Mouse (Mus musculus): Measurements from ENCODE around the gene Cabin1. TPM values are rescaled to one million over a fixed set of nuclear protein-coding genes. Genes with fewer than 3 reads are reported as not detected.

Gene Cabin1
- polyA plus RNA-seq, 1 experiment from 2014 or later = 30.7 TPM

- Histone ChIP-seq H3K4me2 (ENCODE audit: low read depth, severe bottlenecking) (no peak overlapping the region), H3K36me3 (ENCODE audit: control insufficient read depth, insufficient read depth, low read length) (peaks cover 20% of the 10 kb centered on the region), H3K4me1 (ENCODE audit: control insufficient read depth, insufficient read depth, low read length) (peaks cover 6% of the 10 kb centered on the region), H3K27ac (replicated peaks; ENCODE audit: low read depth, low read length) (no peak overlapping the region), H3K9me3 (ENCODE audit: control insufficient read depth, low read length) (no peaks in the 10 kb centered on the region), H3K27me3 (ENCODE audit: control insufficient read depth, insufficient read depth, low read length) (no peaks in the 10 kb centered on the region), H3K4me3 (ENCODE audit: low read depth, low read length) (no peak overlapping the region), H3K9ac (ENCODE audit: low read length) (no peak overlapping the region)
- 93% methylated on average over 6 of the region's 6 CpGs for WGBS
- ATAC-seq (ENCODE audit: insufficient number of reproducible peaks, low FRiP score, low TSS enrichment, low read depth) (no peak), DNase-seq (ENCODE audit: low spot score) (no peak)
These were observed 116.0 kb downstream of the Cabin1 start for GRCm38 (mm10) chr10:75648091-75648490.

GRCm38 (mm10) chr10:75647362-75647761, 116.8 kb downstream of the Cabin1 start:
- ATAC-seq (ENCODE audit: insufficient number of reproducible peaks, low FRiP score, low TSS enrichment, low read depth) (no peak), DNase-seq (ENCODE audit: low spot score) (no peak)
- Histone ChIP-seq H3K27me3 (ENCODE audit: control insufficient read depth, insufficient read depth, low read length) (no peaks in the 10 kb centered on the region), H3K9ac (ENCODE audit: low read length) (no peak overlapping the region), H3K36me3 (ENCODE audit: control insufficient read depth, insufficient read depth, low read length) (peaks cover 13% of the 10 kb centered on the region), H3K4me2 (ENCODE audit: low read depth, severe bottlenecking) (no peak overlapping the region), H3K27ac (replicated peaks; ENCODE audit: low read depth, low read length) (no peak overlapping the region), H3K9me3 (ENCODE audit: control insufficient read depth, low read length) (no peaks in the 10 kb centered on the region), H3K4me1 (ENCODE audit: control insufficient read depth, insufficient read depth, low read length) (peaks cover 6% of the 10 kb centered on the region), H3K4me3 (ENCODE audit: low read depth, low read length) (no peak overlapping the region)
- WGBS = 89% methylated on average over 3 of the region's 3 CpGs

- H3K36me3 ChIP-seq (ENCODE audit: control insufficient read depth, insufficient read depth, low read length) = peaks cover 9% of the 10 kb centered on the region
- H3K9me3 ChIP-seq (ENCODE audit: control insufficient read depth, low read length) = no peaks in the 10 kb centered on the region
- 94% methylated on average over 6 of the region's 6 CpGs for WGBS
- no peak overlapping the region for H3K4me3 ChIP-seq (ENCODE audit: low read depth, low read length)
- DNase-seq (ENCODE audit: low spot score) (no peak), ATAC-seq (ENCODE audit: insufficient number of reproducible peaks, low FRiP score, low TSS enrichment, low read depth) (no peak)
- H3K4me2 ChIP-seq (ENCODE audit: low read depth, severe bottlenecking) = no peak overlapping the region
- no peak overlapping the region for H3K9ac ChIP-seq (ENCODE audit: low read length)
- no peak overlapping the region for H3K27ac ChIP-seq (replicated peaks; ENCODE audit: low read depth, low read length)
- H3K4me1 ChIP-seq (ENCODE audit: control insufficient read depth, insufficient read depth, low read length) = peaks cover 6% of the 10 kb centered on the region
- H3K27me3 ChIP-seq (ENCODE audit: control insufficient read depth, insufficient read depth, low read length) = no peaks in the 10 kb centered on the region
These were observed 117.7 kb downstream of the Cabin1 start for GRCm38 (mm10) chr10:75646406-75646805.

GRCm38 (mm10) chr10:75645616-75646015, 118.5 kb downstream of the Cabin1 start:
- Histone ChIP-seq H3K9me3 (ENCODE audit: control insufficient read depth, low read length) (no peaks in the 10 kb centered on the region), H3K4me2 (ENCODE audit: low read depth, severe bottlenecking) (no peak overlapping the region), H3K27me3 (ENCODE audit: control insufficient read depth, insufficient read depth, low read length) (no peaks in the 10 kb centered on the region), H3K36me3 (ENCODE audit: control insufficient read depth, insufficient read depth, low read length) (peaks cover 1% of the 10 kb centered on the region; the same call in 1 of the 2 replicates), H3K4me1 (ENCODE audit: control insufficient read depth, insufficient read depth, low read length) (peaks cover 6% of the 10 kb centered on the region), H3K27ac (replicated peaks; ENCODE audit: low read depth, low read length) (no peak overlapping the region), H3K4me3 (ENCODE audit: low read depth, low read length) (no peak overlapping the region), H3K9ac (ENCODE audit: low read length) (no peak overlapping the region)
- DNase-seq (ENCODE audit: low spot score) (no peak), ATAC-seq (ENCODE audit: insufficient number of reproducible peaks, low FRiP score, low TSS enrichment, low read depth) (no peak)
- 94% methylated on average over 8 of the region's 8 CpGs for WGBS

GRCm38 (mm10) chr10:75643741-75644343, 120.3 kb downstream of the Cabin1 start, which contains the start of gene Susd2:
TSS of gene Susd2 (minus strand) at chr10:75644008.
- Histone ChIP-seq H3K4me3 (ENCODE audit: low read depth, low read length) (no peak within 1 kb of the TSS), H3K4me2 (ENCODE audit: low read depth, severe bottlenecking) (peak within 1 kb of the TSS; percentile 30), H3K27me3 (ENCODE audit: control insufficient read depth, insufficient read depth, low read length) (no peaks in the 10 kb centered on the region), H3K4me1 (ENCODE audit: control insufficient read depth, insufficient read depth, low read length) (peaks cover 6% of the 10 kb centered on the region), H3K9me3 (ENCODE audit: control insufficient read depth, low read length) (no peaks in the 10 kb centered on the region), H3K36me3 (ENCODE audit: control insufficient read depth, insufficient read depth, low read length) (no peaks in the 10 kb centered on the region; the same call in 1 of the 2 replicates), H3K27ac (replicated peaks; ENCODE audit: low read depth, low read length) (no peak within 1 kb of the TSS), H3K9ac (ENCODE audit: low read length) (peak within 1 kb of the TSS; percentile 35)
- peak; percentile 23; the same call in 1 of the 2 replicates for ATAC-seq (ENCODE audit: insufficient number of reproducible peaks, low FRiP score, low TSS enrichment, low read depth)
- DNase-seq (ENCODE audit: low spot score) = peak; percentile 76
- 3% methylated on average over 11 of the region's 11 CpGs for WGBS

- Histone ChIP-seq H3K36me3 (ENCODE audit: control insufficient read depth, insufficient read depth, low read length) (no peaks in the 10 kb centered on the region), H3K9me3 (ENCODE audit: control insufficient read depth, low read length) (no peaks in the 10 kb centered on the region), H3K4me1 (ENCODE audit: control insufficient read depth, insufficient read depth, low read length) (peaks cover 6% of the 10 kb centered on the region), H3K4me2 (ENCODE audit: low read depth, severe bottlenecking) (no peak overlapping the region), H3K27ac (replicated peaks; ENCODE audit: low read depth, low read length) (no peak overlapping the region), H3K4me3 (ENCODE audit: low read depth, low read length) (no peak overlapping the region), H3K9ac (ENCODE audit: low read length) (no peak overlapping the region), H3K27me3 (ENCODE audit: control insufficient read depth, insufficient read depth, low read length) (no peaks in the 10 kb centered on the region)
- no peak for DNase-seq (ENCODE audit: low spot score)
- no peak for ATAC-seq (ENCODE audit: insufficient number of reproducible peaks, low FRiP score, low TSS enrichment, low read depth)
- 80% methylated on average over 2 of the region's 2 CpGs for WGBS
These were observed 121.2 kb downstream of the Cabin1 start for GRCm38 (mm10) chr10:75642891-75643290.

- H3K4me3 ChIP-seq (ENCODE audit: low read depth, low read length) = no peak overlapping the region
- no peak overlapping the region for H3K9ac ChIP-seq (ENCODE audit: low read length)
- H3K27me3 ChIP-seq (ENCODE audit: control insufficient read depth, insufficient read depth, low read length) = no peaks in the 10 kb centered on the region
- H3K27ac ChIP-seq (replicated peaks; ENCODE audit: low read depth, low read length) = no peak overlapping the region
- H3K9me3 ChIP-seq (ENCODE audit: control insufficient read depth, low read length) = no peaks in the 10 kb centered on the region
- DNase-seq (ENCODE audit: low spot score) (no peak), ATAC-seq (ENCODE audit: insufficient number of reproducible peaks, low FRiP score, low TSS enrichment, low read depth) (no peak)
- WGBS = 82% methylated on average over 9 of the region's 9 CpGs
- peaks cover 6% of the 10 kb centered on the region for H3K4me1 ChIP-seq (ENCODE audit: control insufficient read depth, insufficient read depth, low read length)
- no peak overlapping the region for H3K4me2 ChIP-seq (ENCODE audit: low read depth, severe bottlenecking)
- no peaks in the 10 kb centered on the region for H3K36me3 ChIP-seq (ENCODE audit: control insufficient read depth, insufficient read depth, low read length)
These were observed 121.7 kb downstream of the Cabin1 start for GRCm38 (mm10) chr10:75642436-75642835.

GRCm38 (mm10) chr10:75641721-75642222, 122.4 kb downstream of the Cabin1 start:
- no peaks in the 10 kb centered on the region for H3K9me3 ChIP-seq (ENCODE audit: control insufficient read depth, low read length)
- no peaks in the 10 kb centered on the region for H3K36me3 ChIP-seq (ENCODE audit: control insufficient read depth, insufficient read depth, low read length)
- H3K4me1 ChIP-seq (ENCODE audit: control insufficient read depth, insufficient read depth, low read length) = peaks cover 6% of the 10 kb centered on the region
- no peak overlapping the region for H3K9ac ChIP-seq (ENCODE audit: low read length)
- H3K4me2 ChIP-seq (ENCODE audit: low read depth, severe bottlenecking) = no peak overlapping the region
- H3K27me3 ChIP-seq (ENCODE audit: control insufficient read depth, insufficient read depth, low read length) = no peaks in the 10 kb centered on the region
- no peak for ATAC-seq (ENCODE audit: insufficient number of reproducible peaks, low FRiP score, low TSS enrichment, low read depth)
- 87% methylated on average over 7 of the region's 7 CpGs for WGBS
- H3K27ac ChIP-seq (replicated peaks; ENCODE audit: low read depth, low read length) = no peak overlapping the region
- no peak overlapping the region for H3K4me3 ChIP-seq (ENCODE audit: low read depth, low read length)
- no peak for DNase-seq (ENCODE audit: low spot score)

- no peak for DNase-seq (ENCODE audit: low spot score)
- Histone ChIP-seq H3K27me3 (ENCODE audit: control insufficient read depth, insufficient read depth, low read length) (no peaks in the 10 kb centered on the region), H3K36me3 (ENCODE audit: control insufficient read depth, insufficient read depth, low read length) (no peaks in the 10 kb centered on the region), H3K27ac (replicated peaks; ENCODE audit: low read depth, low read length) (no peak overlapping the region), H3K4me3 (ENCODE audit: low read depth, low read length) (no peak overlapping the region), H3K4me1 (ENCODE audit: control insufficient read depth, insufficient read depth, low read length) (no peaks in the 10 kb centered on the region), H3K9me3 (ENCODE audit: control insufficient read depth, low read length) (no peaks in the 10 kb centered on the region), H3K9ac (ENCODE audit: low read length) (no peak overlapping the region), H3K4me2 (ENCODE audit: low read depth, severe bottlenecking) (no peak overlapping the region)
- WGBS = 84% methylated on average over 11 of the region's 11 CpGs
- no peak for ATAC-seq (ENCODE audit: insufficient number of reproducible peaks, low FRiP score, low TSS enrichment, low read depth)
These were observed 126.4 kb downstream of the Cabin1 start for GRCm38 (mm10) chr10:75637711-75638110.
